Mouse (Mus musculus) heart, postnatal 0 days (tissue): ENCODE data around the gene Inpp5f. TPM values are rescaled to one million over a fixed set of nuclear protein-coding genes. Genes with fewer than 3 reads are reported as not detected.

Experiments used
- ATAC-seq: fragments of 200-750 bp; cut with Nextera tagmentation; 2 replicates; pipeline ENCODE4 v1.8.0; 2017; ENCODE audit warnings: low read depth, moderate number of reproducible peaks, moderate library complexity; ENCODE audit not compliant: insufficient read depth
- DNase-seq: peaks from one replicate; pipeline ENCODE4 v3.0.0-alpha.2; 2016; ENCODE audit warnings: low spot score
- H3K27ac ChIP-seq: fragments of 300-500 bp; sonication (generic); 2 replicates; pipeline ENCODE4 v1.5.1; 2014; ENCODE audit warnings: low read depth, mild to moderate bottlenecking
- H3K27me3 ChIP-seq: fragments of 300-500 bp; sonication (generic); 2 replicates; pipeline ENCODE4 v1.6.1; 2014; ENCODE audit warnings: low read length, mixed read lengths; ENCODE audit not compliant: control insufficient read depth, insufficient read depth
- H3K36me3 ChIP-seq: fragments of 300-500 bp; sonication (generic); replicated peaks from 2 replicates; pipeline ENCODE4 v1.6.1; 2014; ENCODE audit warnings: low read length, mixed read lengths; ENCODE audit not compliant: control insufficient read depth, insufficient read depth
- H3K4me1 ChIP-seq: fragments of 300-500 bp; sonication (generic); 2 replicates; pipeline ENCODE4 v1.6.1; 2014; ENCODE audit warnings: antibody characterized with exemption; ENCODE audit not compliant: control insufficient read depth, insufficient read depth
- H3K4me2 ChIP-seq: fragments of 300-500 bp; sonication (generic); 2 replicates; pipeline ENCODE4 v1.6.1; 2014; ENCODE audit warnings: low read depth, mild to moderate bottlenecking, low read length, moderate library complexity
- H3K4me3 ChIP-seq: fragments of 300-500 bp; sonication (generic); 2 replicates; pipeline ENCODE4 v1.5.1; 2014; ENCODE audit warnings: low read depth, low read length
- H3K9ac ChIP-seq: fragments of 300-500 bp; sonication (generic); replicated peaks from 2 replicates; pipeline ENCODE4 v1.6.1; 2014; ENCODE audit warnings: low read depth, low read length, mixed read lengths
- H3K9me3 ChIP-seq: fragments of 300-500 bp; sonication (generic); replicated peaks from 2 replicates; pipeline ENCODE4 v1.6.1; 2016; ENCODE audit warnings: low read length; ENCODE audit not compliant: control insufficient read depth
- CTCF ChIP-seq: IDR thresholded peaks from 2 replicates; pipeline ENCODE4 v1.5.1; 2016; ENCODE audit warnings: antibody characterized with exemption, control low read depth, low read depth
- EP300 ChIP-seq: IDR thresholded peaks from 2 replicates; pipeline ENCODE4 v1.6.1; 2016; ENCODE audit warnings: antibody characterized with exemption, low read depth
- WGBS: fragments of 180-500 bp; shearing (Covaris S2); extraction: QIAGEN DNeasy Blood & Tissue Kit; methylation state at CpG from one replicate; pipeline ENCODE4 v1.1.7; 2014; 5-methylcytosine and 5-hydroxymethylcytosine counted together
- polyA plus RNA-seq: library from polyadenylated mRNA; unstranded; fragments of >200 nt; fragmentation: Nextera tagmentation; extraction: Ambion mirVana; gene quantifications from 2 replicates; pipeline ENCODE4 v1.2.1, GENCODE M21; 2015
- total RNA-seq: library from RNA; depleted of rRNA; stranded (reverse); fragments of >200 nt; gene quantifications from 2 replicates; pipeline ENCODE4 v1.2.3, GENCODE M21; 2014; ENCODE audit warnings: low replicate concordance

Inpp5f gene
- total and polyA plus RNA-seq, 2 experiments from 2014 or later = 4.8 to 5.3 TPM

- no peak overlapping the region for H3K4me3 ChIP-seq
- ATAC-seq (no peak), DNase-seq (no peak)
- H3K27ac ChIP-seq = no peak overlapping the region
- no peak overlapping the region for H3K4me2 ChIP-seq
- no peaks in the 10 kb centered on the region for H3K4me1 ChIP-seq
- no peak overlapping the region for H3K9ac ChIP-seq
- no peak for TF ChIP-seq EP300
- no peak for TF ChIP-seq CTCF
- 81% methylated on average over 7 of the region's 7 CpGs for WGBS
- H3K36me3 ChIP-seq = no peaks in the 10 kb centered on the region
- no peaks in the 10 kb centered on the region for H3K27me3 ChIP-seq
- no peaks in the 10 kb centered on the region for H3K9me3 ChIP-seq
Measured at GRCm38 (mm10) chr7:128641571-128641970, 30.4 kb downstream of the Inpp5f start.

GRCm38 (mm10) chr7:128642386-128642785 is 31.3 kb downstream of the Inpp5f start:
- no peak overlapping the region for H3K4me2 ChIP-seq
- no peaks in the 10 kb centered on the region for H3K9me3 ChIP-seq
- no peak overlapping the region for H3K4me3 ChIP-seq
- H3K27me3 ChIP-seq = no peaks in the 10 kb centered on the region
- no peak for DNase-seq
- TF ChIP-seq CTCF (no peak), EP300 (no peak)
- no peak for ATAC-seq
- 67% methylated on average over 5 of the region's 5 CpGs for WGBS
- H3K9ac ChIP-seq = no peak overlapping the region
- H3K4me1 ChIP-seq = no peaks in the 10 kb centered on the region
- H3K27ac ChIP-seq = no peak overlapping the region
- H3K36me3 ChIP-seq = no peaks in the 10 kb centered on the region

GRCm38 (mm10) chr7:128656970-128657369 is 45.8 kb downstream of the Inpp5f start:
- no peak overlapping the region for H3K4me3 ChIP-seq
- WGBS = 90% methylated on average over 1 of the region's 1 CpGs
- no peak overlapping the region for H3K4me2 ChIP-seq
- no peak for TF ChIP-seq CTCF
- no peak for TF ChIP-seq EP300
- no peaks in the 10 kb centered on the region for H3K9me3 ChIP-seq
- no peak overlapping the region for H3K27ac ChIP-seq
- no peaks in the 10 kb centered on the region for H3K36me3 ChIP-seq
- ATAC-seq (no peak), DNase-seq (no peak)
- H3K9ac ChIP-seq = no peak overlapping the region
- H3K4me1 ChIP-seq = no peaks in the 10 kb centered on the region
- H3K27me3 ChIP-seq = no peaks in the 10 kb centered on the region

- Histone ChIP-seq H3K4me2 (no peak overlapping the region), H3K27me3 (no peaks in the 10 kb centered on the region), H3K4me3 (no peak overlapping the region), H3K36me3 (peaks cover 3% of the 10 kb centered on the region; the same call in 1 of the 2 replicates), H3K9me3 (no peaks in the 10 kb centered on the region), H3K9ac (no peak overlapping the region), H3K4me1 (no peaks in the 10 kb centered on the region), H3K27ac (no peak overlapping the region)
- TF ChIP-seq CTCF (no peak), EP300 (no peak)
- 88% methylated on average over 8 of the region's 8 CpGs for WGBS
- no peak for ATAC-seq
- no peak for DNase-seq
Measured at GRCm38 (mm10) chr7:128663906-128664305, 52.8 kb downstream of the Inpp5f start.

- Histone ChIP-seq H3K4me3 (no peak overlapping the region), H3K27me3 (no peaks in the 10 kb centered on the region), H3K9ac (no peak overlapping the region), H3K27ac (no peak overlapping the region), H3K4me2 (no peak overlapping the region), H3K36me3 (peaks cover 10% of the 10 kb centered on the region), H3K9me3 (no peaks in the 10 kb centered on the region), H3K4me1 (no peaks in the 10 kb centered on the region)
- ATAC-seq = no peak
- TF ChIP-seq CTCF = no peak
- TF ChIP-seq EP300 = no peak
- WGBS = 58% methylated on average over 11 of the region's 11 CpGs
- no peak for DNase-seq
Measured at GRCm38 (mm10) chr7:128664861-128665377, 53.8 kb downstream of the Inpp5f start.

GRCm38 (mm10) chr7:128667788-128668187 is 56.7 kb downstream of the Inpp5f start:
- peaks cover 10% of the 10 kb centered on the region for H3K36me3 ChIP-seq

More at GRCm38 (mm10) chr7:128667788-128668187, 56.7 kb downstream of the Inpp5f start:
- DNase-seq (no peak), ATAC-seq (no peak)
- WGBS = 55% methylated on average over 5 of the region's 5 CpGs
- Histone ChIP-seq H3K27me3 (no peaks in the 10 kb centered on the region), H3K27ac (no peak overlapping the region), H3K4me3 (no peak overlapping the region), H3K4me2 (no peak overlapping the region), H3K9ac (no peak overlapping the region), H3K4me1 (peaks cover 5% of the 10 kb centered on the region), H3K9me3 (no peaks in the 10 kb centered on the region)
- TF ChIP-seq CTCF = no peak
- TF ChIP-seq EP300 = no peak
